Mouse (Mus musculus) embryonic facial prominence, embryonic 14.5 days (tissue): ENCODE data around the gene Jmjd8. TPM values are rescaled to one million over a fixed set of nuclear protein-coding genes. Genes with fewer than 3 reads are reported as not detected.
A peak's percentile ranks its signal among the peaks of the same experiment; 100 is the strongest.
"Not testable (repeated sequence)": the region's sequence is repeated elsewhere in the genome, so short reads cannot be mapped to it uniquely, and the experiment has no call there.

ENCODE experiments used
- ATAC-seq: fragments of 200-750 bp; cut with Nextera tagmentation; 2 replicates; pipeline ENCODE4 v1.8.0; 2017; ENCODE audit warnings: low read depth, moderate number of reproducible peaks, moderate TSS enrichment
- DNase-seq: peaks from one replicate; pipeline ENCODE4 v3.0.0-alpha.2; 2015; ENCODE audit warnings: low spot score
- H3K27ac ChIP-seq: fragments of 300-500 bp; sonication (generic); replicated peaks from 2 replicates; pipeline ENCODE4 v1.5.1; 2014; ENCODE audit warnings: low read depth, mild to moderate bottlenecking, low read length, moderate library complexity
- H3K27me3 ChIP-seq: fragments of 300-500 bp; sonication (generic); replicated peaks from 2 replicates; pipeline ENCODE4 v1.6.1; 2014; ENCODE audit warnings: low read length; ENCODE audit not compliant: control insufficient read depth, insufficient read depth
- H3K36me3 ChIP-seq: fragments of 300-500 bp; sonication (generic); 2 replicates; pipeline ENCODE4 v1.6.1; 2014; ENCODE audit warnings: low read length, mixed read lengths; ENCODE audit not compliant: control insufficient read depth, insufficient read depth
- H3K4me1 ChIP-seq: fragments of 300-500 bp; sonication (generic); 2 replicates; pipeline ENCODE4 v1.6.1; 2014; ENCODE audit warnings: antibody characterized with exemption, low read length; ENCODE audit not compliant: control insufficient read depth, insufficient read depth
- H3K4me2 ChIP-seq: fragments of 300-500 bp; sonication (generic); 2 replicates; pipeline ENCODE4 v1.6.1; 2014; ENCODE audit warnings: low read depth, mild to moderate bottlenecking, low read length, moderate library complexity, mixed read lengths
- H3K4me3 ChIP-seq: fragments of 300-500 bp; sonication (generic); 2 replicates; pipeline ENCODE4 v1.5.1; 2014; ENCODE audit warnings: low read depth, mild to moderate bottlenecking, low read length
- H3K9ac ChIP-seq: fragments of 300-500 bp; sonication (generic); 2 replicates; pipeline ENCODE4 v1.6.1; 2014; ENCODE audit warnings: low read depth, mild to moderate bottlenecking, low read length, moderate library complexity, mixed read lengths
- H3K9me3 ChIP-seq: fragments of 300-500 bp; sonication (generic); 2 replicates; pipeline ENCODE4 v1.6.1; 2016; ENCODE audit warnings: low read length; ENCODE audit not compliant: control insufficient read depth
- WGBS: fragments of 180-500 bp; shearing (Covaris S2); extraction: QIAGEN DNeasy Blood & Tissue Kit; methylation state at CpG from one replicate; pipeline ENCODE4 v1.1.7; 2014; 5-methylcytosine and 5-hydroxymethylcytosine counted together
- polyA plus RNA-seq: library from polyadenylated mRNA; unstranded; fragments of >200 nt; fragmentation: Nextera tagmentation; extraction: Ambion mirVana; gene quantifications from 2 replicates; pipeline ENCODE4 v1.2.1, GENCODE M21; 2014

Jmjd8 gene
- polyA plus RNA-seq, 1 experiment from 2014 or later, result 35.2 TPM

GRCm38 (mm10) chr17:25802825-25803517 is 25.7 kb upstream of the Jmjd8 start:
- Histone ChIP-seq H3K4me2 (no peak overlapping the region), H3K4me1 (no peaks in the 10 kb centered on the region), H3K9ac (no peak overlapping the region), H3K27me3 (peaks cover 1% of the 10 kb centered on the region), H3K27ac (no peak overlapping the region), H3K9me3 (no peaks in the 10 kb centered on the region), H3K36me3 (no peaks in the 10 kb centered on the region), H3K4me3 (no peak overlapping the region)
- peak; percentile 79 for DNase-seq
- peak; percentile 82 for ATAC-seq
- WGBS, result 12% methylated on average over 10 of the region's 10 CpGs

DNA sequence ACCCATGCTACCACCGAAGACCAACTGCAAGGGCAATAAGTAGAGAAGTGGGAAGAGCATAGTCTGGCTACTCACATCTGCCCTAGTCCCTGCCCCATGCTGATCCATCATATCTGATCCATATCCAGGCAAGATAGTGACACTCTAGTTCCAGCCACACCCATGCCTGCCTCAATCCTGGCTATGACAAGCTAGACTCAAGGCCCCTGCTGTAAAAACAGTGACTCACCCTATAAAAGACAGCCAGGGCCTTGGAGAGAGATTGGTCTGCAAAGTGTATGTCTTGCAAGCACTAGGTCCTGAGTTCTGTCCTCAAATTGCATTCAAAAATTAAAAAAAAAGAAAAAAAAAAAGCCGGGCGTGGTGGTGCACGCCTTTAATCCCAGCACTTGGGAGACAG is 22.2 kb upstream of the Jmjd8 start:
- H3K4me3 ChIP-seq, result no peak overlapping the region
- DNase-seq (no peak), ATAC-seq (no peak)
- H3K4me1 ChIP-seq, result 0 out of 2 replicates have a peak, but pooled peaks cover 5% of the 10 kb centered on the region
- 75% methylated on average over 4 of the region's 4 CpGs for WGBS
- H3K9ac ChIP-seq, result no peak overlapping the region
- H3K4me2 ChIP-seq, result no peak overlapping the region
- peaks cover 32% of the 10 kb centered on the region for H3K27me3 ChIP-seq
- H3K9me3 ChIP-seq, result no peaks in the 10 kb centered on the region
- H3K27ac ChIP-seq, result no peak overlapping the region
- no peaks in the 10 kb centered on the region for H3K36me3 ChIP-seq

GRCm38 (mm10) chr17:25807452-25807851 is 21.2 kb upstream of the Jmjd8 start:
- H3K27me3 ChIP-seq, result peaks cover 32% of the 10 kb centered on the region
- not testable (repeated sequence) for H3K27ac ChIP-seq, H3K9me3 ChIP-seq, DNase-seq, H3K4me1 ChIP-seq, ATAC-seq, H3K9ac ChIP-seq, H3K4me3 ChIP-seq, H3K36me3 ChIP-seq, H3K4me2 ChIP-seq
- 53% methylated on average over 2 of the region's 2 CpGs for WGBS

DNA sequence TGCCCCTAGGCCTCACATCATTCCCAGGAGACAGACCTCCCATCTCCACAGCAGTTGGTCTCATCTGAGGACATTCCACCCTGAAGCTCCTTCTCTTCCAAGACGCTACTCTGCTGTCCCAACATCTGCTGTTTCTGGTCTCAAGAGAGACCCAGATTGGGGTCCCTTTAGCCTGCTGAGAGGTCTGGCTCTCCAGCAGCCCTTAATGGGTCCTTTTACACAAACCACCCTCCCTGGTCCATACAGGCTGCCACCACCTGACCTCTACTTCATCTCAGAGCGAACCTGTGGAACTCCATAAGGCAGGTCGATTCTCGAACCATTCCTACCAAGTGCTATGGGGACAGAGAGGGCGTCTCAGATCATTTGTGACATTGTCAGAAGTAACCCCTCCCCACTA is 20.6 kb upstream of the Jmjd8 start:
- no peak overlapping the region for H3K27ac ChIP-seq
- peaks cover 32% of the 10 kb centered on the region for H3K27me3 ChIP-seq
- H3K4me2 ChIP-seq, result peak overlapping the region; percentile 93
- no peak for DNase-seq
- H3K36me3 ChIP-seq, result no peaks in the 10 kb centered on the region
- 40% methylated on average over 5 of the region's 5 CpGs for WGBS
- H3K4me3 ChIP-seq, result peak overlapping the region; percentile 69
- no peaks in the 10 kb centered on the region for H3K9me3 ChIP-seq
- no peak for ATAC-seq
- H3K4me1 ChIP-seq, result 0 out of 2 replicates have a peak, but pooled peaks cover 5% of the 10 kb centered on the region
- peak overlapping the region; percentile 73; the same call in 1 of the 2 replicates for H3K9ac ChIP-seq

- H3K9me3 ChIP-seq, result no peaks in the 10 kb centered on the region
- DNase-seq, result peak; percentile 93
- H3K9ac ChIP-seq, result peak within 1 kb of the TSS; percentile 73
- H3K27ac ChIP-seq, result peak within 1 kb of the TSS; percentile 44; the same call in 1 of the 2 replicates
- ATAC-seq, result peak; percentile 85
- 0% methylated on average over 15 of the region's 100 CpGs for WGBS
- peak within 1 kb of the TSS; percentile 93 for H3K4me2 ChIP-seq
- no peaks in the 10 kb centered on the region for H3K36me3 ChIP-seq
- H3K4me3 ChIP-seq, result peak within 1 kb of the TSS; percentile 69
- H3K27me3 ChIP-seq, result peaks cover 32% of the 10 kb centered on the region
- H3K4me1 ChIP-seq, result peaks cover 8% of the 10 kb centered on the region; the same call in 1 of the 2 replicates
Observed at GRCm38 (mm10) chr17:25808789-25809605, 19.7 kb upstream of the Jmjd8 start, which contains the start of gene Fbxl16. Fbxl16 (plus strand) TSS chr17:25809085.

DNA sequence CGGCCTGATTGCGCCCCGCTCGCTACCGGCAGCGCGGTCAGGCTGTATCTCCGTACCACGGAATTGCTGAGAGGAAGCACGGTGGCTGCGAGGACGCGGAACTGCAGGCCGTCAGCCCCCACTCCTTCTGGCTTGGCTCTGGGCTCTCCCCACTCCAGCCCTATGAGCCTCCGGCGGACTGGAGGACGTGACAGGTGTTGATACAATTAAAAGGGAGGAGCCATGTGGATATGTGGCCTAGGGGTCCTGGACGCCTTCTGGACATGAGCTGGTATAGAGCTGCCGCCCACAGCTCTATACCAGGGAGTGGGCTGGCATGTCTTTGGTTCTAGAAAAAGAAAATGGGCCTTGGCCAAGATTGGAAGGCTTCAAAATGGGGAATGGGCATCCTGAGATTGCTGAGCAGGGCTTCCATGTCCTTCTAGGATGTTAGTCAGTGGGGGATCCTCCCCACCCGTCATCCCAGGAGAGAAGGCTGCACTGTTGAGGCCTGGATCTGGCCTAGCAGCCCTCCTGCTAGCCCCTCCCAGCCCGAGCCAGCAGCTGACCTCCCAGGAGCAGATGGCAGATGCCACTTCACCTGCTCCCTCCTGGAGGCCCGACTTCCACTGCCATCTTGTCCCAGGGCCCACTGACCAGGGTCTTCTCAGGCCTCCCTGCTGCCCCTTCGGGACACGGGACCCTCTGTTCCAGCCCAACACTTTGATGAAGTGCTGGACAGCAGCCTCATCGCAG is 18.9 kb upstream of the Jmjd8 start:
- 14% methylated on average over 16 of the region's 25 CpGs for WGBS
- Histone ChIP-seq H3K4me2 (peak overlapping the region; percentile 93), H3K36me3 (no peaks in the 10 kb centered on the region), H3K9me3 (no peaks in the 10 kb centered on the region), H3K4me3 (peak overlapping the region; percentile 69), H3K9ac (peak overlapping the region; percentile 73), H3K4me1 (peaks cover 8% of the 10 kb centered on the region; the same call in 1 of the 2 replicates), H3K27ac (peak overlapping the region; percentile 44; the same call in 1 of the 2 replicates), H3K27me3 (peaks cover 32% of the 10 kb centered on the region)
- ATAC-seq (peak; percentile 14; the same call in 1 of the 2 replicates), DNase-seq (peak; percentile 11)

DNA sequence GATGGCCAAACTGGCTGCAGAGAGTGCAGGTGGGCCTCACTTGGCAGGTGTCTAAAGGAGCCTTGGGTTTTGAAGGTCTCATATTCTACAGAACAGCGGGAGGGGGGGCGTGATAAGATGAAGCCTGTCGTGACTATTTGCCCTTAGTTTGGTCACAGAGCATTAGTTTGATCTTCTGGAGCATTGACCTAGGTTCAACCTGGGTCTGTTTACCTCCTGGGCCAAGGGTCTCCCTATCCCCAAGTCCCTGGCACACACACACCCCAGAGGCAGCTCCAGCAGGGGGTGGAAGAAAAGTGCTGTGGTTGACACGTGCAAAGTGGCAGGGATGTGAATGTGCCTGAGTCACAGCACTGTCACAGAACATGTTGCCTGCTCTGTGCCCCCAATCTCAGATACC is 17.8 kb upstream of the Jmjd8 start:
- no peak for ATAC-seq
- peaks cover 32% of the 10 kb centered on the region for H3K27me3 ChIP-seq
- H3K36me3 ChIP-seq, result no peaks in the 10 kb centered on the region
- no peak overlapping the region for H3K27ac ChIP-seq
- H3K4me3 ChIP-seq, result no peak overlapping the region
- H3K4me2 ChIP-seq, result no peak overlapping the region
- H3K9me3 ChIP-seq, result no peaks in the 10 kb centered on the region
- H3K9ac ChIP-seq, result no peak overlapping the region
- 74% methylated on average over 4 of the region's 4 CpGs for WGBS
- DNase-seq, result no peak
- H3K4me1 ChIP-seq, result peaks cover 8% of the 10 kb centered on the region; the same call in 1 of the 2 replicates

- DNase-seq (peak; percentile 88), ATAC-seq (peak; percentile 31; the same call in 1 of the 2 replicates)
- no peak overlapping the region for H3K27ac ChIP-seq
- peaks cover 34% of the 10 kb centered on the region for H3K27me3 ChIP-seq
- H3K4me1 ChIP-seq, result peaks cover 8% of the 10 kb centered on the region; the same call in 1 of the 2 replicates
- no peaks in the 10 kb centered on the region for H3K9me3 ChIP-seq
- H3K9ac ChIP-seq, result no peak overlapping the region
- 0 out of 2 replicates have a peak overlapping the region, but pooled peaks have one; percentile 26 for H3K4me2 ChIP-seq
- no peaks in the 10 kb centered on the region for H3K36me3 ChIP-seq
- H3K4me3 ChIP-seq, result no peak overlapping the region
- WGBS, result 2% methylated on average over 20 of the region's 20 CpGs
Observed at GRCm38 (mm10) chr17:25813471-25813870, 15.2 kb upstream of the Jmjd8 start.
